Mouse (Mus musculus) myocyte (in vitro differentiated cells): Measurements from ENCODE around the gene Clpx. TPM values are rescaled to one million over a fixed set of nuclear protein-coding genes. Genes with fewer than 3 reads are reported as not detected.

ENCODE experiments used
- H3K27me3 ChIP-seq: one replicate; pipeline ENCODE4 v1.6.1; 2011; ENCODE audit not compliant: control insufficient read depth, insufficient read depth, insufficient read length
- H3K36me3 ChIP-seq: one replicate; pipeline ENCODE4 v1.6.1; 2011; ENCODE audit not compliant: control insufficient read depth, insufficient read depth
- H3K4me2 ChIP-seq: one replicate; pipeline ENCODE4 v1.6.1; 2011; ENCODE audit warnings: low read depth, control low read depth
- H3K4me3 ChIP-seq: one replicate; pipeline ENCODE4 v1.5.1; 2011; ENCODE audit warnings: mild to moderate bottlenecking, control low read depth, moderate library complexity
- H3K79me2 ChIP-seq: one replicate; pipeline ENCODE4 v1.6.1; 2011; ENCODE audit not compliant: control insufficient read depth, insufficient read depth
- H3ac ChIP-seq: one replicate; pipeline ENCODE4 v1.6.1; 2011; ENCODE audit not compliant: control insufficient read depth, insufficient read length
- CEBPB ChIP-seq: IDR thresholded peaks from 2 replicates; pipeline ENCODE4 v1.6.1; 2011; ENCODE audit warnings: mild to moderate bottlenecking, moderate library complexity; ENCODE audit not compliant: poor library complexity, insufficient read depth, severe bottlenecking
- E2F4 ChIP-seq: IDR thresholded peaks from one replicate; pipeline ENCODE4 v1.6.1; 2011; ENCODE audit warnings: mild to moderate bottlenecking, control low read depth, moderate library complexity; ENCODE audit not compliant: insufficient read depth
- MAX ChIP-seq: IDR thresholded peaks from one replicate; pipeline ENCODE4 v1.6.1; 2011; ENCODE audit warnings: low read depth, mild to moderate bottlenecking, control low read depth
- MYOD1 ChIP-seq, 3 experiments: IDR thresholded peaks; one replicate each; pipeline ENCODE4 v1.6.1; 2011; ENCODE audit warnings: control low read depth in 2 of 3, low read depth in 2 of 3, mild to moderate bottlenecking in 2 of 3, moderate library complexity in 1 of 3; ENCODE audit not compliant: insufficient read length in 2 of 3, control insufficient read depth in 1 of 3
- MYOG ChIP-seq, 3 experiments: IDR thresholded peaks; one replicate each; pipeline ENCODE4 v1.6.1; 2011; ENCODE audit warnings: control low read depth in 2 of 3, low read depth in 2 of 3, mild to moderate bottlenecking in 2 of 3; ENCODE audit not compliant: insufficient read length in 2 of 3, control insufficient read depth in 1 of 3, insufficient read depth in 1 of 3
- POLR2A ChIP-seq: IDR thresholded peaks from one replicate; pipeline ENCODE4 v1.6.1; 2011; ENCODE audit warnings: low read depth, mild to moderate bottlenecking, control low read depth, moderate library complexity; ENCODE audit not compliant: insufficient read length
- POLR2AphosphoS2 ChIP-seq: IDR thresholded peaks from one replicate; pipeline ENCODE4 v1.6.1; 2011; ENCODE audit warnings: low read depth, control low read depth; ENCODE audit not compliant: insufficient read length
- REST ChIP-seq: IDR thresholded peaks from one replicate; pipeline ENCODE4 v1.6.1; 2011; ENCODE audit warnings: mild to moderate bottlenecking, control low read depth, moderate library complexity; ENCODE audit not compliant: insufficient read depth, insufficient read length
- SRF ChIP-seq: IDR thresholded peaks from one replicate; pipeline ENCODE4 v1.6.1; 2011; ENCODE audit warnings: low read depth; ENCODE audit not compliant: control insufficient read depth, insufficient read length
- TCF12 ChIP-seq: IDR thresholded peaks from one replicate; pipeline ENCODE4 v1.6.1; 2011; ENCODE audit warnings: mild to moderate bottlenecking, control low read depth; ENCODE audit not compliant: poor library complexity, insufficient read depth, severe bottlenecking
- TCF3 ChIP-seq: IDR thresholded peaks from one replicate; pipeline ENCODE4 v1.6.1; 2011; ENCODE audit warnings: low read depth, control low read depth; ENCODE audit not compliant: insufficient read length
- USF1 ChIP-seq: IDR thresholded peaks from one replicate; pipeline ENCODE4 v1.6.1; 2011; ENCODE audit warnings: low read depth, mild to moderate bottlenecking, control low read depth, moderate library complexity
- polyA plus RNA-seq: library from polyadenylated mRNA; unstranded; fragments of >200 nt; fragmentation: generic; extraction: Trizol; gene quantifications from one replicate; pipeline ENCODE4 v1.2.1, GENCODE M21; 2012; ENCODE audit warnings: missing spikeins

Clpx gene
- polyA plus RNA-seq, 1 experiment, result 13.0 TPM

GRCm38 (mm10) chr9:65356971-65357370 is 62.9 kb downstream of the Clpx start:
- TF ChIP-seq REST (no peak), TCF3 (no peak), E2F4 (no peak), CEBPB (no peak), POLR2A (no peak), USF1 (no peak), SRF (no peak), MAX (no peak), MYOG (IDR thresholded peaks at IDR 0.05; ENCODE audit: control insufficient read depth in 1 of 3, insufficient read depth in 1 of 3, insufficient read length in 2 of 3, low read depth in 2 of 3) (no peak), MYOD1 (IDR thresholded peaks at IDR 0.05; ENCODE audit: control insufficient read depth in 1 of 3, insufficient read length in 2 of 3, low read depth in 2 of 3) (no peak), TCF12 (no peak), POLR2AphosphoS2 (no peak)
- peaks cover 20% of the 10 kb centered on the region for H3K79me2 ChIP-seq

GRCm38 (mm10) chr9:65358956-65359480 is 65.0 kb downstream of the Clpx start:
- no peak for TF ChIP-seq POLR2A
- TF ChIP-seq E2F4, result no peak
- TF ChIP-seq MAX, result no peak
- no peak for TF ChIP-seq TCF3
- no peak for TF ChIP-seq REST
- TF ChIP-seq TCF12, result no peak
- TF ChIP-seq POLR2AphosphoS2, result no peak
- no peak for TF ChIP-seq MYOG (IDR thresholded peaks at IDR 0.05; ENCODE audit: control insufficient read depth in 1 of 3, insufficient read depth in 1 of 3, insufficient read length in 2 of 3, low read depth in 2 of 3)
- TF ChIP-seq SRF, result no peak
- TF ChIP-seq CEBPB, result no peak
- no peak for TF ChIP-seq MYOD1 (IDR thresholded peaks at IDR 0.05; ENCODE audit: control insufficient read depth in 1 of 3, insufficient read length in 2 of 3, low read depth in 2 of 3)
- TF ChIP-seq USF1, result no peak
- Histone ChIP-seq H3K36me3 (peaks cover 40% of the 10 kb centered on the region), H3K4me2 (no peak overlapping the region), H3ac (no peak overlapping the region), H3K4me3 (no peak overlapping the region), H3K79me2 (peaks cover 10% of the 10 kb centered on the region), H3K27me3 (no peaks in the 10 kb centered on the region)

More at GRCm38 (mm10) chr9:65356971-65357370, 62.9 kb downstream of the Clpx start:
- H3K4me3 ChIP-seq, result no peak overlapping the region
- no peaks in the 10 kb centered on the region for H3K27me3 ChIP-seq
- H3K4me2 ChIP-seq, result no peak overlapping the region
- H3ac ChIP-seq, result no peak overlapping the region
- H3K36me3 ChIP-seq, result peaks cover 40% of the 10 kb centered on the region

DNA sequence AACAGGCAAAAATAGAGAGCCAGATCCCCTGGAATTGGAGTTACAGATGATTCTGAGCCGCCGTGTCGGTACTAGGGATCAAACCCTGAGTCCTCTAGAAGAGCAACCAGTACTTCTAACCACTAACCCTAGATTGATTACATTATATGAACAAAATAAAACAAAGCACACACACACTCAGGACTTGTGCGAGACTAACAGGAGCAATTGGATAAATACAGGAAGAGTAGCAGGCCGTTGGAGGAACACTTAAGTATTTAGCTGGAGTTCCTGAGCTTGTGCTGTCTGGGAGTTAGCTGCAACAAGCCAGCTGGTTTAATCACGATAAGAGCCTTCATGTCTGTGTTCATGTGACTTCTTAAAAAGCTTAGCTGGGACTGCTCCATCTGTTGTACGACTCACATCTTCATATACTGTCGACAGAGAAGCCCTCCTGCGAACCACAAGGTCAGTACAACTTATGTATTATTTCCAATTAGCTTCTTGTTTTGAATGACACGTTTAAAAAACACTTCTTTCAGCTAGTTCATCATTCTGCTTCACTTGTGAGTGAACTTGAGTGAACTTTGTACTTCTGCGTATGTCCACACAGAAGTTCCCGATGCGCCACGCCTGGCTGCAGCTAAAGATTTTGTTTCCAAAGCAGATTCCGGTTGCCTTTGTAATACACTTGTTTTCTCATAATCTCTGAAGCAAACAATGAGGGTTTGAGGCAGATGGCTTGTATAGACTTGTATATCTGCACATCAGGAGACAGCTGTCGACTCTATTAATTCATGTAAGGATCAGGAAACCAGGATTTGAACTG is 66.8 kb downstream of the Clpx start, which contains the start of gene Ubap1l:
TSS of gene Ubap1l (plus strand) at position 401 of the 808 bp plus-strand sequence.
- H3K36me3 ChIP-seq, result peaks cover 30% of the 10 kb centered on the region
- H3K4me2 ChIP-seq, result no peak within 1 kb of the TSS
- no peaks in the 10 kb centered on the region for H3K79me2 ChIP-seq
- TF ChIP-seq MYOG (IDR thresholded peaks at IDR 0.05; ENCODE audit: control insufficient read depth in 1 of 3, insufficient read depth in 1 of 3, insufficient read length in 2 of 3, low read depth in 2 of 3), result no peak
- TF ChIP-seq MYOD1 (IDR thresholded peaks at IDR 0.05; ENCODE audit: control insufficient read depth in 1 of 3, insufficient read length in 2 of 3, low read depth in 2 of 3), result no peak
- TF ChIP-seq TCF3, result no peak
- TF ChIP-seq REST, result no peak
- TF ChIP-seq SRF, result no peak
- TF ChIP-seq POLR2AphosphoS2, result no peak
- TF ChIP-seq MAX, result no peak
- no peak for TF ChIP-seq E2F4
- no peak for TF ChIP-seq CEBPB
- no peak for TF ChIP-seq TCF12
- no peak for TF ChIP-seq POLR2A
- H3K27me3 ChIP-seq, result no peaks in the 10 kb centered on the region
- no peak within 1 kb of the TSS for H3ac ChIP-seq
- H3K4me3 ChIP-seq, result no peak within 1 kb of the TSS

- no peak for TF ChIP-seq TCF3
- TF ChIP-seq E2F4, result no peak
- TF ChIP-seq MYOG (IDR thresholded peaks at IDR 0.05; ENCODE audit: control insufficient read depth in 1 of 3, insufficient read depth in 1 of 3, insufficient read length in 2 of 3, low read depth in 2 of 3), result no peak
- TF ChIP-seq MAX, result no peak
- TF ChIP-seq USF1, result no peak
- Histone ChIP-seq H3K4me2 (no peak overlapping the region), H3K36me3 (peaks cover 15% of the 10 kb centered on the region)
Observed at GRCm38 (mm10) chr9:65363684-65364083, 69.6 kb downstream of the Clpx start.

More at GRCm38 (mm10) chr9:65363684-65364083, 69.6 kb downstream of the Clpx start:
- Histone ChIP-seq H3K4me3 (no peak overlapping the region), H3K27me3 (no peaks in the 10 kb centered on the region), H3K79me2 (no peaks in the 10 kb centered on the region), H3ac (no peak overlapping the region)
